Mouse (Mus musculus) lung, adult 2 months (tissue): ENCODE measurements around the gene Fgr.

Experiments
- CTCF ChIP-seq: fragments of 200-500 bp; IDR thresholded peaks from 2 replicates; pipeline ENCODE4 v1.5.1; 2011; ENCODE audit warnings: mild to moderate bottlenecking, low read length, control low read depth; ENCODE audit not compliant: insufficient read depth
- POLR2A ChIP-seq: fragments of 200-500 bp; IDR thresholded peaks from 2 replicates; pipeline ENCODE4 v1.6.1; 2011; ENCODE audit warnings: low read depth, mild to moderate bottlenecking, control low read depth, low read length, borderline replicate concordance; ENCODE audit errors: extremely low read depth

DNA sequence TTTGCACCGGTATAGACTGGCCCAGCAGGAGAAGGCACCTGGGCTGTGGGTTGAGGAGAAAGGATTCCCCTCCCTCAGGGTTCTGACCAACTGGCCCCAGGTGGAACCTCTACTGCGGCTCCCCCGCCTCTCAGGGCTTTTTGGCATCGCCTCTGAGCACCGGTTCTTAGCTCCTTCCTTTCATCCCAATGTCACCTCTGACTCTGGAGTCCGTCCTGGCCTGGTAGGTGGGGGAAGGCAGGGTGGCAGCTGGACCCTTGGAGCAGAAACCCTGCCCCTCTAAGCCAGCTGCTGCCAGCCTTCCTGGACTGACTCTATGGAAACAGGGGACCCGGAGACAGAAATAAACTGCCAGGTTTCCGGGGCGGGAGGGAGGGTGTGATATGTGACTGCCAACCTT, 63.4 kb downstream of the Fgr start:
- no peak for TF ChIP-seq POLR2A
- no peak for TF ChIP-seq CTCF
